Mouse (Mus musculus): ENCODE measurements around the gene 2810004N23Rik. TPM values are rescaled to one million over a fixed set of nuclear protein-coding genes. Genes with fewer than 3 reads are reported as not detected.

The 2810004N23Rik gene
- polyA plus RNA-seq, 1 experiment from 2014 or later, result 42.4 TPM

- Histone ChIP-seq H3K9me3 (replicated peaks) (no peaks in the 10 kb centered on the region), H3K36me3 (peaks cover 44% of the 10 kb centered on the region), H3K27me3 (no peaks in the 10 kb centered on the region), H3K9ac (peak overlapping the region; percentile 90), H3K4me3 (replicated peaks) (peak overlapping the region; percentile 96), H3K27ac (replicated peaks) (peak overlapping the region; percentile 84; the same call in 1 of the 2 replicates), H3K4me1 (peaks cover 37% of the 10 kb centered on the region), H3K4me2 (replicated peaks) (peak overlapping the region; percentile 93)
- WGBS, result 76% methylated on average over 26 of the region's 26 CpGs
- no peak for ATAC-seq (ENCODE audit: insufficient number of reproducible peaks, low FRiP score, low TSS enrichment, low read depth)
Observed at GRCm38 (mm10) chr8:124896010-124896631, 33.2 kb upstream of the 2810004N23Rik start.

GRCm38 (mm10) chr8:124892596-124892995 lies 29.7 kb upstream of the 2810004N23Rik start:
- no peaks in the 10 kb centered on the region for H3K27me3 ChIP-seq
- H3K27ac ChIP-seq (replicated peaks), result peak overlapping the region; percentile 34; the same call in 1 of the 2 replicates
- no peak overlapping the region for H3K4me2 ChIP-seq (replicated peaks)
- H3K9ac ChIP-seq, result no peak overlapping the region
- WGBS, result 24% methylated on average over 3 of the region's 3 CpGs
- no peak overlapping the region for H3K4me3 ChIP-seq (replicated peaks)
- peaks cover 60% of the 10 kb centered on the region for H3K36me3 ChIP-seq
- peaks cover 28% of the 10 kb centered on the region for H3K4me1 ChIP-seq
- no peak for ATAC-seq (ENCODE audit: insufficient number of reproducible peaks, low FRiP score, low TSS enrichment, low read depth)
- no peaks in the 10 kb centered on the region for H3K9me3 ChIP-seq (replicated peaks)

- Histone ChIP-seq H3K27me3 (no peaks in the 10 kb centered on the region), H3K4me3 (replicated peaks) (no peak overlapping the region), H3K27ac (replicated peaks) (no peak overlapping the region), H3K4me1 (peaks cover 12% of the 10 kb centered on the region; the same call in 1 of the 2 replicates), H3K4me2 (replicated peaks) (no peak overlapping the region), H3K9ac (no peak overlapping the region), H3K36me3 (peaks cover 85% of the 10 kb centered on the region), H3K9me3 (replicated peaks) (no peaks in the 10 kb centered on the region)
- 94% methylated on average over 5 of the region's 5 CpGs for WGBS
- ATAC-seq (ENCODE audit: insufficient number of reproducible peaks, low FRiP score, low TSS enrichment, low read depth), result no peak
Observed at GRCm38 (mm10) chr8:124888385-124888784, 25.5 kb upstream of the 2810004N23Rik start.

GRCm38 (mm10) chr8:124878946-124879526 lies 16.1 kb upstream of the 2810004N23Rik start:
- no peak overlapping the region for H3K9ac ChIP-seq
- H3K4me3 ChIP-seq (replicated peaks), result no peak overlapping the region
- H3K27me3 ChIP-seq, result no peaks in the 10 kb centered on the region
- no peaks in the 10 kb centered on the region for H3K4me1 ChIP-seq
- no peak overlapping the region for H3K4me2 ChIP-seq (replicated peaks)
- ATAC-seq (ENCODE audit: insufficient number of reproducible peaks, low FRiP score, low TSS enrichment, low read depth), result no peak
- H3K9me3 ChIP-seq (replicated peaks), result no peaks in the 10 kb centered on the region
- WGBS, result 80% methylated on average over 10 of the region's 10 CpGs
- peaks cover 92% of the 10 kb centered on the region for H3K36me3 ChIP-seq
- no peak overlapping the region for H3K27ac ChIP-seq (replicated peaks)

GRCm38 (mm10) chr8:124878141-124878540 lies 15.2 kb upstream of the 2810004N23Rik start:
- Histone ChIP-seq H3K4me3 (replicated peaks) (no peak overlapping the region), H3K27ac (replicated peaks) (no peak overlapping the region), H3K4me1 (no peaks in the 10 kb centered on the region), H3K4me2 (replicated peaks) (no peak overlapping the region), H3K9ac (no peak overlapping the region), H3K9me3 (replicated peaks) (no peaks in the 10 kb centered on the region), H3K27me3 (no peaks in the 10 kb centered on the region), H3K36me3 (peaks cover 92% of the 10 kb centered on the region)
- 84% methylated on average over 5 of the region's 5 CpGs for WGBS
- ATAC-seq (ENCODE audit: insufficient number of reproducible peaks, low FRiP score, low TSS enrichment, low read depth), result no peak

DNA sequence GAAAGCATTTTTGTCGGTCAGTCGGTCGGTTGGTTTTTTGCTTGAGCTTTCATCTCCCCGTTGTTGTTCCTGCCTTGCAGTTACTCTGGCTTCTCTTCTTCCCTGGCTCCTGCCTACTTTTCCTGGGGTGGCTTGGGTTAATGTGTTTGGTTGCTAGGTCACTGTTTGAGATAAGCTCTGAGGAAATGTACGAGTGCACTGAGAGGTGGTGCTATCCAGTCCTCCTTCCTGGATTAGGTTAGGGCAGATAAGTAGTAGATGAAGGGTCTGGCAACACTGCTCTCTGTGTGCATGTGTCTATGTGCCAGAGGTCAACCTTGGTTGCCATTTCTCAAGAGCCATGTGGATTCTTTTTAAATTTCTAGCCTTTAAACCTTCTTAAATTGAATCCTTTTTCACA lies 9.8 kb upstream of the 2810004N23Rik start:
- H3K36me3 ChIP-seq, result peaks cover 62% of the 10 kb centered on the region
- H3K4me3 ChIP-seq (replicated peaks), result no peak overlapping the region
- no peak overlapping the region for H3K27ac ChIP-seq (replicated peaks)
- WGBS, result 94% methylated on average over 5 of the region's 5 CpGs
- no peaks in the 10 kb centered on the region for H3K4me1 ChIP-seq
- no peaks in the 10 kb centered on the region for H3K27me3 ChIP-seq
- no peak for ATAC-seq (ENCODE audit: insufficient number of reproducible peaks, low FRiP score, low TSS enrichment, low read depth)
- H3K9ac ChIP-seq, result no peak overlapping the region
- no peaks in the 10 kb centered on the region for H3K9me3 ChIP-seq (replicated peaks)
- no peak overlapping the region for H3K4me2 ChIP-seq (replicated peaks)

DNA sequence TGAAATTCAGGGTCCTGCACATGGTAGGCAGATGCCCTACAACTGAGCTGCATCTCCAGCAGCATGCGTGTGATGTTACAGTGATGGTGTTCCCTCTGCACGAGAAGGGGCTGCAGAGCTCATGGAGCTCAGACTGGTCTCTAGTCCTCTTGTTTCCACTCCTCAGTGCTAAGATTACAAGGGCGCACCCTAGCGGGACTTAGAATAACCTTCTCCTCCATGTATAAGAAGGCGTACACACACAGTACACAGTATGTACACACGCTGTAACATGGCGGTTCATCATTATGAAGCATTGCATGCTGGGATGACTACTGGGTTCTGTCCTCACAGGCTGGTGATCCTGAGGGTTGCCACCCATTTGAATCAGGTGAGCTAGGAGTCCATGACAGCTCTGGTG lies 9.2 kb upstream of the 2810004N23Rik start:
- no peak overlapping the region for H3K27ac ChIP-seq (replicated peaks)
- H3K4me2 ChIP-seq (replicated peaks), result no peak overlapping the region
- H3K27me3 ChIP-seq, result no peaks in the 10 kb centered on the region
- H3K4me3 ChIP-seq (replicated peaks), result no peak overlapping the region
- no peak overlapping the region for H3K9ac ChIP-seq
- peaks cover 56% of the 10 kb centered on the region for H3K36me3 ChIP-seq
- 87% methylated on average over 7 of the region's 7 CpGs for WGBS
- no peaks in the 10 kb centered on the region for H3K9me3 ChIP-seq (replicated peaks)
- H3K4me1 ChIP-seq, result no peaks in the 10 kb centered on the region
- ATAC-seq (ENCODE audit: insufficient number of reproducible peaks, low FRiP score, low TSS enrichment, low read depth), result no peak

DNA sequence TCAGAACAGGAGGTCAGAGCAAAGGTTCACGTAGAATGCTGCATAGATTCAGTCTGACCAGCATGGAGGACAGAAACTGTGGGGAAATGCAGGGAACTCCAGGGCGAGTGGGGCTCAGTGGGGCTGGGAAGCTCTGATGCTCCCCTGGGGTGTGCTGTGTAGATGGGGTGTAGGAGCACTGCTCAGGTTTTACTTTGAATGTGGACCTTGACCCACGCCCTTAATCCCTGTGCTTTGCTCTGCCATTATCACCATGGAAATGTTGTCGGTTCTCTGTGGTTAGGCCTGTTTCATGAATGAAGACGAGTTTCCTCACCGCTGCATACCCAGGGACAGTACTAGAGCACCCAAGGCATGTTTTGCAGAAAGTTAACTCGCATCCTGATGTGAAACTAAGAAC lies 8.6 kb upstream of the 2810004N23Rik start:
- Histone ChIP-seq H3K9me3 (replicated peaks) (no peaks in the 10 kb centered on the region), H3K27me3 (no peaks in the 10 kb centered on the region), H3K4me2 (replicated peaks) (no peak overlapping the region), H3K4me3 (replicated peaks) (no peak overlapping the region), H3K27ac (replicated peaks) (no peak overlapping the region), H3K9ac (no peak overlapping the region), H3K36me3 (peaks cover 50% of the 10 kb centered on the region), H3K4me1 (no peaks in the 10 kb centered on the region)
- ATAC-seq (ENCODE audit: insufficient number of reproducible peaks, low FRiP score, low TSS enrichment, low read depth), result no peak
- 87% methylated on average over 7 of the region's 7 CpGs for WGBS

GRCm38 (mm10) chr8:124869708-124870107 lies 6.8 kb upstream of the 2810004N23Rik start:
- Histone ChIP-seq H3K9ac (no peak overlapping the region), H3K4me3 (replicated peaks) (no peak overlapping the region), H3K4me2 (replicated peaks) (no peak overlapping the region), H3K36me3 (peaks cover 36% of the 10 kb centered on the region), H3K27ac (replicated peaks) (0 out of 2 replicates have a peak overlapping the region, but pooled peaks have one; percentile 22), H3K9me3 (replicated peaks) (no peaks in the 10 kb centered on the region), H3K4me1 (no peaks in the 10 kb centered on the region), H3K27me3 (no peaks in the 10 kb centered on the region)
- 70% methylated on average over 6 of the region's 6 CpGs for WGBS
- no peak for ATAC-seq (ENCODE audit: insufficient number of reproducible peaks, low FRiP score, low TSS enrichment, low read depth)

GRCm38 (mm10) chr8:124867126-124867525 lies 4.2 kb upstream of the 2810004N23Rik start:
- peaks cover 10% of the 10 kb centered on the region for H3K4me1 ChIP-seq
- no peak overlapping the region for H3K9ac ChIP-seq
- no peak overlapping the region for H3K4me3 ChIP-seq (replicated peaks)
- peaks cover 10% of the 10 kb centered on the region for H3K36me3 ChIP-seq
- no peak overlapping the region for H3K27ac ChIP-seq (replicated peaks)
- 88% methylated on average over 2 of the region's 2 CpGs for WGBS
- ATAC-seq (ENCODE audit: insufficient number of reproducible peaks, low FRiP score, low TSS enrichment, low read depth), result no peak
- no peak overlapping the region for H3K4me2 ChIP-seq (replicated peaks)
- no peaks in the 10 kb centered on the region for H3K27me3 ChIP-seq
- no peaks in the 10 kb centered on the region for H3K9me3 ChIP-seq (replicated peaks)

- no peak overlapping the region for H3K27ac ChIP-seq (replicated peaks)
- no peak for ATAC-seq (ENCODE audit: insufficient number of reproducible peaks, low FRiP score, low TSS enrichment, low read depth)
- no peaks in the 10 kb centered on the region for H3K27me3 ChIP-seq
- no peak overlapping the region for H3K4me2 ChIP-seq (replicated peaks)
- WGBS, result 84% methylated on average over 3 of the region's 3 CpGs
- no peaks in the 10 kb centered on the region for H3K9me3 ChIP-seq (replicated peaks)
- peaks cover 6% of the 10 kb centered on the region for H3K36me3 ChIP-seq
- peaks cover 10% of the 10 kb centered on the region for H3K4me1 ChIP-seq
- H3K9ac ChIP-seq, result no peak overlapping the region
- H3K4me3 ChIP-seq (replicated peaks), result no peak overlapping the region
Observed at GRCm38 (mm10) chr8:124866669-124867068, 3.7 kb upstream of the 2810004N23Rik start.

DNA sequence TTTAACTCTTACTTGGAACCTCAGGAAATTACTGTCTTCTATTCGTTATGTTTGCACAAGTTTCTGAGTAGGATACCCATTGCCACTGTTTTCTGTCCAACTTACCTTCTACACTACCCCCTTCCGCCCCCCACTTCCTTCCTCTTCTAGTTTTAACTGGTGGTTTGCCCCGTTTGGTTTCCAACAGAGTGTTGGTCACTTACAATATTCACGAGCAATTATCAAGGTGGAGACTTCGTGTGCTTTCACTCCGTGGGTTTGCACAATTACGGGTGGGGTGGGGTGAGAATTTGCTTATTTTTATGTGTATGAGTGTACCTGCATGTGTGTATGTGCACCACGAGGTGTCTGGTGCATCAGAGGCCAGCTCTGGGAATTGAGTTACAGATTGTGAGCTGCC lies 809 bp upstream of the 2810004N23Rik start:
- 12% methylated on average over 8 of the region's 8 CpGs for WGBS
- no peak for ATAC-seq (ENCODE audit: insufficient number of reproducible peaks, low FRiP score, low TSS enrichment, low read depth)

More for the DNA sequence above, 809 bp upstream of the 2810004N23Rik start:
- peaks cover 10% of the 10 kb centered on the region for H3K4me1 ChIP-seq
- peak overlapping the region; percentile 97 for H3K9ac ChIP-seq
- H3K36me3 ChIP-seq, result peaks cover 23% of the 10 kb centered on the region
- peak overlapping the region; percentile 91 for H3K4me3 ChIP-seq (replicated peaks)
- H3K27ac ChIP-seq (replicated peaks), result peak overlapping the region; percentile 94
- H3K27me3 ChIP-seq, result no peaks in the 10 kb centered on the region
- no peaks in the 10 kb centered on the region for H3K9me3 ChIP-seq (replicated peaks)
- H3K4me2 ChIP-seq (replicated peaks), result peak overlapping the region; percentile 63
